Mouse (Mus musculus): ENCODE data around the gene Lemd1. TPM values are rescaled to one million over a fixed set of nuclear protein-coding genes. Genes with fewer than 3 reads are reported as not detected.

Lemd1 gene
- total RNA-seq, 2 experiments from 2014 or later, result not detected

DNA sequence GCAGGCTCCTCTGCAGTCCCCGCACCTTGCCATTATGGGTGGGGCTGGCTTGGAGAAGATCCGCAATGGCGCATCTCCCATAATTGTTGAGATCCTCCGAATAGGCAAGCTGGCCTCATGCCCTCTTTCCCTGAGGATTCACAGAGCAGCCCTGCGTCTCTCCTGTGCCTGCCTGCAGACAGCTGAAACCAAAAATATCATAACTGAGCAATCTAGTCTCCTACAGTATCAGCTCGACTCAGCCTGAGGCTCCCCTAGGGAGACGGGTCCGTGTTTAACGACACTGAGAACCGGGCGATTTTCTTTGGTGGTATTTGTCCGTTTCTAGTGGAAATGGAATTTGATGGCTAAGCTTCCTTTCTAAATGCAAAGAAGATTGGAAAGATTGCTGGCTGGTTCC, 8.7 kb downstream of the Lemd1 start:
- no peak for ATAC-seq (replicated peaks; ENCODE audit: poor library complexity, severe bottlenecking)

DNA sequence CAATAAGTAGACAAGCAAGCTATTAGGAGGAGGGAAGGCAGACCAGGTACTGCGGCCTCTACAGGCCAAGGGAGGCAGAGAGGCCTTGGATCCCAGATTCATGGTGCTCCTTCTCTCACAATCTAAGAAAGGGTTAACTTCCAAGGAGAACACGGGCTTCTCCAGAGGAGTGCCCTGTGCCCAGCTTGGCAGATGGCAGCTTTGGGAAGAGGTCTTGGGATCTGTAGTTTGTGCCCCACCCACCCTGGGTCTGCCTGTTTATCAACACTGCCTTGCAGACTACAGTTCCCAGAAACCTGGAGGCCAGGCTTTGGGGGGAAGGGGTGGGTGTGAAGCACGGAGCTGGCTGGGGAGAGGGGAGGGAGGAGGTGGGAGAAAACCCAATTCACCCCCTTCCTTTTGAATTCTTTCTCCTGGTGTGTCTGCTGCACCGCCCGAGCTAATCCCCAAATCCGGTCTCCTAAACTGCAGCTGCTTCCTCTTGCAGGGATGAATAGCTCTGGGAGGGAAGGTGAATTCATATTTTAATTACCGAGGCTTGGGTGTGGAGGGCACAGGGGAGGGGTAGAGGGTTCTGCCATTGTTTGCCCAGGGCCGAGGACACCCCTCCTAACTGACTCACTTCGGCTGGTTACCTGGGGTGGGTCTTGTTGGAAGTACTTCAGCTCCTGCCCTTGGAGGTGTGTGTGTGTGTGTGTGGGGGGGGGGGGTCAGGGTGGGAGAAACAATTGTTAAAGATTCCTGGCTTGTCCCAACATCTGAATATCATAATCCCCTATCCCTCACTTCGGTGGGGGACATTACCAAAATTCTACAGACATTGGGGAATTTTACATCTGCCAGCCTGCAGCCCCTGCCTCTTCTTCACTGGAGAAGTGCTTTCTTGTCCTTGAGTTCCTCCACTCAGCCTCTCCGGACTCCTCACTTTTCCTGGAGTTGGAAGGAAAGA, 9.6 kb downstream of the Lemd1 start:
- no peak for ATAC-seq (replicated peaks; ENCODE audit: poor library complexity, severe bottlenecking)

DNA sequence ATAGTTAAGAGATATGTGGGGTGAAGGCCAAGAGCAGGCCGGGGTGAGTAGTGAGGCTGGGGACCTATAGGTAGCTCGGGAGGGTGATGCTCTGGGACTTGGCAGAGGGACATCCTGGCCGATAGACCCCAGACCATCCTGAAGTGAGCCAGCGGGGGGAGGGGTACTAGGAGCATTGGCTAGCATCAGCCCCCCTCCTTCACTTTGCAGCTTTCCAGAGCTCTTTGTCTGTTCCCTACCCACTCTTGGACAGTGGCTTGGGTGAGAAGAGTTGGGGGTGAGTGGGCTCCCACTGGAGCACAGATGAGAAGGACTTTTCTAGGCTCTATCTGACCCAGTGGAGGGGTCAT, 10.3 kb downstream of the Lemd1 start:
- no peak for ATAC-seq (replicated peaks; ENCODE audit: poor library complexity, severe bottlenecking)

DNA sequence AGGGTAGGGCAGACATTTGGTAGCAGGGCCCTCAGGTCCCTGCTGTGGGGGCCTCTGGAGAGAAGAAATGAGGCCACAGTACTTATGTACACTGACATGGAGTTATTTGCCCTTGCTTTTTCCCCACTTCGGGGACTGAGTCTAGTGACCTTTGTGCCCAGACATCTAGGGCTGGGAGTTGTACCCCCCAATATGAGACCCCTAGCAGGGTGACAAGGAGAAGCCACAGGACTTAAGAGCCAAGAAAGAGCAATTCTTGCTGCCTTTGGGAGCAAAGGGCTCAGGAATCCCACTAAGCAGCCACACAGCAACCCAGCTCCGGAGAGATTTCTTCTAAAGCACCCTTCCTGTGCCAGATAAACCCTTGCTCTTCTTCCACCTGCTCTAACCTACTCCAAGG, 10.7 kb downstream of the Lemd1 start:
- no peak for ATAC-seq (replicated peaks; ENCODE audit: poor library complexity, severe bottlenecking)

DNA sequence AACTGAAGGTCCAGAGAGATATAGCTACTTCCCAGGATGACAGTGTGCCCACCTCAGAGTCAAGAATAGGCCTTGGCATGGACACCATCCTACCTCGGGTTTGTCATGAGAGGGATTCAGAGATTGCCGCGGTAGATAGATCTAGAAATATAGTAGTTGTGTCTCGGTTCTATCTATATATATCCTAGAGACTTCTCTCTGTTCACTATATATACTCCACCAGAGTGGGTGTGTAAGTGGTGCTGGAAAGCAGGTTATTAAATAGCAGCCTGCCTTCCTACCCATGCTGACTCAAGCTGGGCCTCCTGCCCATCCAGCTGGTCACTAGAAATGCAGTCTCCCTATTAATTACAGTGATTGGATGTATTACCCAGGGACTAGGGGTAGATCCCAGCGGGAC, 11.5 kb downstream of the Lemd1 start:
- no peak for ATAC-seq (replicated peaks; ENCODE audit: poor library complexity, severe bottlenecking)

DNA sequence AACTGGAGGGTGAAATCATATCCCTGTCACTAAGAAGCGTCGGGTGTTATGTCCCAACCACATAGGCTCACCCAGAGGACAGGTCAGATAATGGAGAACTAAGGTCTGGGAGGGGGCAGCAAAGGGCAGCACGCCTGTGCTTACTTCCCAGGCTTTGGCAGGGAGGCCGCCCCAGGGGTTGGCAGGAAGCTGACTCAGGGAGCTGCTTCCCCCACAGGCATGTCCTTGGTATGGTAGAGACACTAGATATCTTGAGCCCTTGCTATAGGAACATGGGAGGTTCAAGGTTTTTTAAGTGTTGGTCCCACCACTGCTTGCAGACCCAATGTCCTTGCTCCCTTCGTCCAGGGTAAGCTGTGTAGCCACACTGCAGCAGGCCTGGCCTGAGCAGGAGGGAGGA, 14.7 kb downstream of the Lemd1 start:
- ATAC-seq (replicated peaks; ENCODE audit: poor library complexity, severe bottlenecking), result peak; percentile 31

DNA sequence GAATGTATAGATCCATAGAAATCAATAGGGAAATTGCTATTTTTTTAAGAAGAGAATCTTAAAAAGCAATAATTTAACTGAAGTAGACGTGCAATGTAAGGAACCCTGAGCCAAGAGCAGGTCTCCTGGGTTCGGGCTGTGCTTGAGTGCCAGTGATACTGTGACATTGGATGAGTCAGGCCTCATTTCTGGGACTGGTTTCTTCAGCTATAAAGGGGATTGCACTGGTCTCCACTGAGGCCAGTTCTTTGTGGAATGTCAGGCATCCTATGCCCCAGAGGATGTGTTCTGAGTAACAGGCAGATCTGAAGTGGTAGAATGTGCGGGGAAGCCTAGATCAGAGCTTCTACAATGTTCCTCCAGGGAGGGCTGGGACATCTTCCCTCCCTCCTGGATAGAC, 15.6 kb downstream of the Lemd1 start:
- no peak for ATAC-seq (replicated peaks; ENCODE audit: poor library complexity, severe bottlenecking)

DNA sequence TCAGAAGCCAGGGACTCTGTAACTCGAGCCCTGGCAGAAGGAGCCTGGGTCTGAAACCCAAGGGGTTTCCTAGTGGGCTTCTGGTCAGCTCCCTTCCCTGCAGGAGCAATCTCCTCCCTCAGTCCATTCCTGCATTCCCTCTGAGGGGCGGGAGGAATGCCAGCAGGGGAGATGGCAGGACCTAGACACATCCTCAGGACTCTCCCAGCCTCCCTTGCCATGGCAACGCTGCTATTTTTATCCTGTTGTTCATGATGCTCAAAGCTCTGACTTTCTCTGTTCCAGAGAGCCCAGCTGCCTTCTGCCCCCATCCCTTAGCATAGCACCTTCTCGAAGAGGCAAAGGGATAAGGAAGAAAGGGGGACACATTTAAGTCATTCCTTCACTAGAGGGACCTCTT, 16.9 kb downstream of the Lemd1 start:
- no peak for ATAC-seq (replicated peaks; ENCODE audit: poor library complexity, severe bottlenecking)

DNA sequence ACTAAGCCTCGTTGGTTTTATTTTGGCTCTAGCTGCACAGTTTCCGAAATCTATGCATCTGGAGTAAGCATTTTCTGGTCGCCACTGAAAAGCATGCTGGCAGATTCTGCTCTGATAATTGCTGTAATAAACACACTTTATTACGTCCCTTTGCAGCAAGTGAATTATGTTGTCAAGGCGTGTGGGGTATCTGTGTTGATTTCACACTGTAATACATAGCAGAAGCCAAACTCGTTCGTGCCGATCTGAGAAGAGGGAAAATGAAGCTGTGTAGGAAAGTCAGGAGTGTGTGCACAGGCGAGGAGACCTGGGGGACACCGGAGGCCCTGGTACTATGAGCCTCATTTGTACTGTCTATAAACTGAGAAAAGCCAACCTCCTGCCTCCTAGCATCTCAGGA, 18.2 kb downstream of the Lemd1 start:
- ATAC-seq (replicated peaks; ENCODE audit: poor library complexity, severe bottlenecking), result no peak

DNA sequence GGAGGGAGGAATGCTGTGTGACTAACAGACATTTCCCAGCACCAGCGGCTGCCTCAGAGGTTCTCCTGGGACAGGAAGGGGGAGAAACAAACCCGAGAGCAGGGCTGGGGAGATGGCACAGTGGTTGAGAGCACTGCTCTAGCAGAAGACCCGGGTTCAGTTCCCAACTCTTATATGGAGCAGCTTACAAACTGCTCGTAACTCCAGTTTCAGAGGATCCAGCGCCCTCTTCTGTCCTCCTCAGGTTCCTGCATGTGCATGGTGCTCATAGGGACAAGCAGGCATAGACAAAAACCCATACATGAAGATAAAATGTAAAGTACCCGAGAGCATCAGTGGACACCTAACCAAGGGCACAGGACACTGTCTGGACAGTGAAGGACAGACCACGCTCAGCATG, 19.7 kb downstream of the Lemd1 start:
- peak; percentile 44 for ATAC-seq (replicated peaks; ENCODE audit: poor library complexity, severe bottlenecking)

DNA sequence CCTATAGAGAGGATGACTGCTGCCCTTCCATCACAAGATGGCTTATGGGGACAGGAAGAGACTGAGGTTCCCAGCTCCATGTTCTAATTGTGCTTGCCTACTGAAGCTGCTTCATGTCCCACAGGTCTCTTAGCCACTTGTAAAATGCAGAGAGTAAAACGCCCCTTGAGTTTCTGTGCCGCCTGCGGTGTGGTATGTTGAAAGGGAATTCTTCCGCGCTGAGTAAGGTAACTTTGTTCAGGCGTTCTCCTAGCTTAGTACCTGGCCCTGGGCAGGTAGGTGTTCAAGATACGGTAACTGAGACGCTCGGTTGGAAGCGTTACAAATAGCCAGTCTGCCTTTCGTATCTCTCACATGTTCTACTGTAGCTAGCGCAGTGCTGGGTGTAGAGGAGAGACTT, 20.4 kb downstream of the Lemd1 start:
- no peak for ATAC-seq (replicated peaks; ENCODE audit: poor library complexity, severe bottlenecking)

DNA sequence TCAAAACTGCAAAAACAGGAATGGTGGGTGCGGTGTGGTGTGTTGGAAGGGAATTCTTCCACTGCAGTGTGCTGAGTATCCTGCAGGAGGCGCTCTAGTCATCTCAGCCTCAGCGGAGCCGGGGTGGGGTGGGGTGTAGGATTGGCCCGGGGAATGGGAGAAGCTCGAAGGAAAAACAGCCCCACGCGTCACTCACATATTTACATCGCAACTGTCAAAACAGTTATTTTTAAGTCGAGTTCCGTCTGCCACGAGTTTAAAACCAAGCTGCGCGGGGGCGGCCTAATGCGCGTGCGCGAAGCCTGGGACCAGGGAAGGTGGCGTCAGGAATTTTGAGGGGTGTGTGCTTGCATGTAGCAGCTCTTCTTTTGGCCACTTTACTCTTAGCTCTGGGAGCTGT, 21.0 kb downstream of the Lemd1 start:
- peak; percentile 47; the same call in 1 of the 2 replicates for ATAC-seq (replicated peaks; ENCODE audit: poor library complexity, severe bottlenecking)

DNA sequence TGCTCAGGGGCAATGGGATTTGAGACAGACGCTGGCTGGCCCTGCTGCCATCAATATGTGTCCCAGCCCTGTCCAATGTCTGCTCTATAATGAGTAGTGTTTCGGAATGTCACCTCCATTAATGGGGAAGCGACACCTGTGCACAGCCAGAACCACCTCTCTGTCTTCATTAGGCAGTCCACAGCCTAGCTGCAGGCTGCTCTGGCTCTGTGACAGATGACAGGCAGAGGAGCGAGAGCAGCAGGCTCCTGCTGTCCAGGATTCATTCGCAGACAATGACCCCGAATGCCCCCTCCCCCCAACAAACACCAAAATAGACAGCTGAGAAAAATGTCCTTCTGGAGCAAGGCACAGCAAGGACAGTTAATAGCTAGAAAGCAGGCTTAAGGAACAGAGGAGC, 21.8 kb downstream of the Lemd1 start:
- no peak for ATAC-seq (replicated peaks; ENCODE audit: poor library complexity, severe bottlenecking)

DNA sequence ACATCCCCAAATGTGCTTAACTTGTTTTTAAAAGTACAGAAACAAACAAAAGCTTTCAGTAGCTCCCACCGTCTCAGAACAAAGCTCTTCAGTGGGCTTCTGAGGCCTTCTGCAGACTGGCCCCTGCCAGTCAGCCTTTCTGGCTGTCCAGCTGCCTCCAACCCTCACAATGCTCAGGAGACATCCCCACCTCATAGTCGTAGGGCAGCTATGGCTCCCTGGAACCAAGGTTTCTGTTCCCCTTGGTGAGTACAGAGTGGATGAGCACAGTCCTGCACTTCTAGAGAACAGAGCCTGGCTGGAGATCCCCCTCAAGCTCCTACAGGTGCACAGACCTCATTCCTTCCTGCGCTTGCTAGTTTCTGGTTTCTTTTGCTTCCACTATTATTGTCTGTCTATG, 25.0 kb downstream of the Lemd1 start:
- ATAC-seq (replicated peaks; ENCODE audit: poor library complexity, severe bottlenecking), result no peak

DNA sequence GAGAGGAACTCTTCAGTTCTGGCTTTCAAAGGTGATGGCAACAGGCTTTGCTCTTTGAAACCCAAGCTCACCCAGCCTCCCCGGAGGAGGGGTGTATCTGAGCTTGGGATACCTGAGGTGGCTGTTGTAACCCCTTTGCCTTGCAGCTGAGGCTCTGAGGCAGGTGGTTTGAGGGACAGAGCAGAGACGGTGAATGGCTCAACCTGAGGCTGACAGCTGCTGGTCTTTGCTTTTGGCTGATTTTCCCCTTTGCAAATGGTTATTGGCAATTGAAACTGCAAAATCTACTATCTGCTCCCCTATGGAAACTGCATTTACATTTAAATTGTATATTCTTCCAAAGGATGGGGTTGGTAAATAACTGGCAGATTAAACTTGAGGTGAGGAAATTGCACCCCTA, 30.4 kb downstream of the Lemd1 start:
- no peak for ATAC-seq (replicated peaks; ENCODE audit: poor library complexity, severe bottlenecking)

DNA sequence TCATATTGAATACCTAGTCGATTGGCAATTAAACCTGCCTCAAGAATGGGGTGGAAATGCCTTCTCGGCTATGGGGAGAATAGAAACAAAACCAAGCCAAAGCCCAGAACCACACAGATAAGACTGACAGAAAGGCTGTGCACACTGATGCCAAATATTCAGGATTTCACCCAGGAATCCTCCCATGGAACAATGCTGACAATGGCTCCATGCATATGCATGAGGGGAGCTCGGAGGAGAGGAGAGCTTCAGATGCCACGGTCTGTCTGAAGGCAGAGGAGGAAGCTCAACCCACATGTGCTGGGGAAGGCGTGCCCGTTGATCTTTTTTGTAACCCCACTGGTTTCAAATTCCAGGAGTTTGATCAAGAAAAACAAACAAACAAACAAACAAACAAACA, 30.9 kb downstream of the Lemd1 start:
- ATAC-seq (replicated peaks; ENCODE audit: poor library complexity, severe bottlenecking), result no peak

DNA sequence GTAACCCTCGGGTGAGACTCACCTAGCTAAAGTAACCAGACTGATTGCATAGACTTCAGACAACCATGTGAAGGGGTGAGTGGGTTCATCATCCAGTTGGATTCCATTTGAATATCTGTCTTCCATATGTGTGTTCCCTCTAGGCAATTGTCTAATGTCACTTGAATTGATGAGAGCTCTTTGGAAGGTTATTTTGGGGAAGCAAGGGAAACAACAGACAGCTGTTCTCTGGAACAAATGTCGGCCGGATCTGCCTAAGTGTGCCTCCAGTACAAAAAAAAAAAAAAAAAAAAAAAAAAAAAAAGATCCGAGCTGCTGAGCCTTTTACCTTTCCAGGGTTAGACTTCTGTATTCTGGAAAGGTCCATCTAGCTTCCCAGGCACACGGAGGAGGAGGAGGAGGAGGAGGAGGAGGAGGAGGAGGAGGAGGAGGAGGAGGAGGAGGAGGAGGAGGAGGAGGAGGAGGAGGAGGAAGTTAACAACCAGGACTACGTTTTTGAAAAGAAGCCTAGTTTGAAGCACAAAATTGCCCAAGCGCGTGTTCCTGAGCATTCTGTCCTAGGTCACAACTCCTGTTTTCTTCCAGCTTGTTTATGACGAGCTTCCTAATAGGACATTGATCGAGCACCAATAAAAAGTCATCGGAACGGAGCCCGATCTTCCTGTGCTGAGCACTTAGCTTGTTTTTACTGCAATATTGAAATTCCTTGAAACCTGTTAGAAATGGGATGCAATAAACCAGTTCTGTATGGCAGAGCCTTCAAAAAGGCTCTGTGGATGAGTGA, 35.3 kb downstream of the Lemd1 start:
- ATAC-seq (replicated peaks; ENCODE audit: poor library complexity, severe bottlenecking), result no peak

DNA sequence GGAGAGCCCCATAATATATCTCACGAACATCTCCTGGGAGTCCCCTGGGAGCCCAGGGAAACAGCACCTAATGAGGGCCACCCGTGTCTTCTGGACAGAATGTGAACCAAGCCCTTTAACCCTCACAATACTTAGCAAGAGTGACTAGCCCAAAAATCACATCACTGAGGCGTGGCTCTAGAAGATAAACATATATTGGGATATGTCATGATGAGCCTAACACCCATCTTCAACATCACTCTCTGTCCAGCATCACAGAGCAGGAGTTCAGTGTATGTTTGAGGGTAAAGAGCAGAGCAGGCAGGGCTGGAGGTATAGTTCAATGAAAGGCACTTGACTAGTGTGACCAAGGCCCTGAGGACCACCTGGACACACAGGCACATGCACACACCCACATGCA, 38.4 kb downstream of the Lemd1 start, which contains the start of gene Gm10188:
Gene Gm10188, minus strand, starts transcription at position 101 of the 400 bp plus-strand sequence.
- no peak for ATAC-seq (replicated peaks; ENCODE audit: poor library complexity, severe bottlenecking)

DNA sequence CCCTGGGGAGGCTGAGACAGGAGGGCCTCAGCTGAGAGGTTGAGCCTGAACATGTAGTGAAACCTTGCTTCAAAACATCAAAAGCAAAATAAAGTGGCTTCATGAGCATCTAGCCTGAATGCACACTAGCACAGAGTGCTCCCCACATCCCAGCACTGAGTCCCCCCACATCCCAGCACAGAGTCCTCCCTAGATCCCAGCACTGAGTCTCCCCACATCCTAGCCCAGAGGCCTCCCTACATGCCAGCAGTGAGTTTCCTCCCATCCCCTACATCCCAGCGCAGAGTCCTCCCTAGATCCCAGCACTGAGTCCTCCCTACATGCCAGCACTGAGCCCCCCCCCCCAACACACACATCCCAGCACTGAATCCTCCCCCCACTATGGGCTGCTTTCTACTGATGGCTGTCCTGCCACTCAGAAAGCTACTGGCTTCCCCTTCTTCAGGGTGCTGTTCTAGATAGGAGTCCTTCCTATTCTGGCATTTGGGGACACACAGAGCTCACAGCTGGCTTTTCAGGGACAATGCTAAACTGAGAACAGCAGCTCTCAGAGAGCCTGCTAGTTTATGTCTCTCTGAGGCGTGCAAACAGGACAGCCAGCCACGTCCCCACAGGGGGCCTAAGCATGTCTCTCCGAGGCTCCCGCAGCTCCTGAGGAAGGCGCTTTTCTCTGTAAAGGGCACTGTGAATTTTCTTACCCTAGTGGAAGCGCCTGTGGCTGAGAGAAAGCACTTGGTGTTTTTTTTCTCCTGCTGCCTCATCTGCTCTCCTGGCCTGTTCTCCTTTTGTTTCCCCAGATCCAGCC, 40.4 kb downstream of the Lemd1 start:
- no peak for ATAC-seq (replicated peaks; ENCODE audit: poor library complexity, severe bottlenecking)

DNA sequence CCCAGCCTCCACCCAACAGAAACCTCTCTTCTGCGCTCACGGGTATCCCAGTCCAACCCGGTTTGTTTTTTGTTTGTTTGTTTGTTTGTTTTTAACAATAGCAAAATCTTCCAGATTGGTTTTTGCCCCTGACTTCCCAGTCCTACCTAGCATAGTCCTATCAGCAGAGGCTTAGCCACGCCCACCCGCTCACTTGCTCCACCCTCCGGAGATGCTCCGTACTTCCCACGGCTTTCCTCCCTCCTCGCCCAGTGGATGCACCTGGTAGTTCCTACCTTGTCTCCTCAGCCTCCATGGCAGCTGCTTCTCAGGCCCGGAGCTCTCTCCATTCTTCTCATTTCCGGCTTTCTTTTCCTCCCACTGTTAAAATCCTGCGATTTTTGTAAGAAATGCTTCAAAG, 42.3 kb downstream of the Lemd1 start:
- ATAC-seq (replicated peaks; ENCODE audit: poor library complexity, severe bottlenecking), result peak; percentile 58; the same call in 1 of the 2 replicates
